Mouse (Mus musculus): ENCODE measurements around the gene Slc10a1. TPM values are rescaled to one million over a fixed set of nuclear protein-coding genes. Genes with fewer than 3 reads are reported as not detected.
"Not testable (repeated sequence)": the region's sequence is repeated elsewhere in the genome, so short reads cannot be mapped to it uniquely, and the experiment has no call there.

Slc10a1 gene
- polyA plus RNA-seq, 1 experiment from 2014 or later = 0.82 TPM

DNA sequence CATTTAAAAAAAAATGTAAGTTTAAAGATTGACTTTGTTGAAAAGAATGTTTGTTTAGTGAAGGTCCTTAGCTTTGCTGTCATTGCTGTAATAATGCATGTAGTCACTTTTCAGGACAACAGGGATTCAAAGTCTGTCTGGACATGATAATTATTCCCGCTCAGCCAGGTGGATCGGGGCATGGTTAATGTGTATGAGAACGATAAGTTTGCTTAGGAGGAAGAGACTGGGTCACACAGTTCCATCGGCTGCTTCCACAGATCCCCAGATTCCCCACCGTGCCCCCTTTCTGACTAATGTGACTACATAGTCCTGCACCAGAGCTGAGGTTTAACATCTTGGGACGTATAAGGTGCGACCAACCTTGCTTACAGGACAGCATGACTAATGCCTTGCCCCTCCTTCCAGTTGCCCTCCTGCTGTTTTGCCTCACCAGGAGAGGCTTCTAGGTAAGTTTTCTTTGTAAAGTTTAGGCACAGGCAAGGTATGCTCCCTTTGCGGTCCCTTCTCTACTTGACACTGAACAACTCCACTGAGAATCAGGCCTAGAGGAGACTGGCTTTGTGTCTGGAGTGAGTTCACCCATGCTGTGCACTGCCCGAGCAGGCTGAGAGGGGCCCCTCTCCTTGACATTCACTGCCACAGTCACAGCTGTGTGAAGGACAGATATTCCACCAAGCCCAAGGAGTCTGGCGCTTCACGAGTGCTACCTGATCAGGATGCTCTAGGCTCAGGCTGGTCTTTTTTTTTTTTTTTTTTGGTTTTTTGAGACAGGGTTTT lies 2.3 kb downstream of the Slc10a1 start:
- no peak overlapping the region for H3K4me3 ChIP-seq
- H3K4me2 ChIP-seq (replicated peaks) = no peak overlapping the region
- no peaks in the 10 kb centered on the region for H3K27me3 ChIP-seq
- no peaks in the 10 kb centered on the region for H3K36me3 ChIP-seq
- ATAC-seq (ENCODE audit: insufficient number of reproducible peaks, insufficient read depth, low FRiP score, low TSS enrichment) = no peak
- no peak overlapping the region for H3K27ac ChIP-seq
- no peaks in the 10 kb centered on the region for H3K9me3 ChIP-seq
- 79% methylated on average over 11 of the region's 11 CpGs for WGBS
- H3K9ac ChIP-seq = no peak overlapping the region
- H3K4me1 ChIP-seq = no peaks in the 10 kb centered on the region

- no peak overlapping the region for H3K9ac ChIP-seq
- H3K27ac ChIP-seq = no peak overlapping the region
- no peak overlapping the region for H3K4me2 ChIP-seq (replicated peaks)
- H3K36me3 ChIP-seq = peaks cover 15% of the 10 kb centered on the region
- no peaks in the 10 kb centered on the region for H3K27me3 ChIP-seq
- H3K4me3 ChIP-seq = no peak overlapping the region
- 75% methylated on average over 4 of the region's 4 CpGs for WGBS
- H3K9me3 ChIP-seq = no peaks in the 10 kb centered on the region
- H3K4me1 ChIP-seq = no peaks in the 10 kb centered on the region
- no peak for ATAC-seq (ENCODE audit: insufficient number of reproducible peaks, insufficient read depth, low FRiP score, low TSS enrichment)
Observed at GRCm38 (mm10) chr12:80962566-80962965, 5.9 kb downstream of the Slc10a1 start.

GRCm38 (mm10) chr12:80957961-80958360 lies 10.5 kb downstream of the Slc10a1 start:
- H3K36me3 ChIP-seq = peaks cover 56% of the 10 kb centered on the region
- no peak overlapping the region for H3K9ac ChIP-seq
- no peaks in the 10 kb centered on the region for H3K27me3 ChIP-seq
- WGBS = 91% methylated on average over 4 of the region's 4 CpGs
- H3K9me3 ChIP-seq = no peaks in the 10 kb centered on the region
- no peak for ATAC-seq (ENCODE audit: insufficient number of reproducible peaks, insufficient read depth, low FRiP score, low TSS enrichment)
- no peaks in the 10 kb centered on the region for H3K4me1 ChIP-seq
- no peak overlapping the region for H3K4me3 ChIP-seq
- no peak overlapping the region for H3K4me2 ChIP-seq (replicated peaks)
- H3K27ac ChIP-seq = no peak overlapping the region

DNA sequence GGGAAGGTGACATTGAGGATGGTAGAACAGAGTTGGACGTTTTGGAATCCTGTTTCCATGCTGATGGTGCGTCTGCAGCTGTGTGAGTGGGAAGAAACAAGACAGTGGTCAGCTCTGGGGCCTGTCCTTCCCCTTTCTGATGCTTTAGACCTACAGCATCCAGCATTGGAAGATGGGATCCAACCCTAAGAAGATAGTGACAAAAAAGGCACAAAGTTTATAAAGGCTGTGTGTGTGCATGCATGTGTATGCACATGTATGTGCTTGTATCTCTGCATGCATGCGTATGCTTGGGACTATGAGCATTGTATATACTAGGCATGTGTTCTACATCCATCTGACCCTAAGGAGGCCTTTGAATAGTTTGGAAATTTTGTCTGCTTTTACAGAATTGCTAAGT lies 12.5 kb downstream of the Slc10a1 start:
- Histone ChIP-seq H3K4me2 (replicated peaks) (no peak overlapping the region), H3K9me3 (no peaks in the 10 kb centered on the region), H3K27me3 (no peaks in the 10 kb centered on the region), H3K27ac (no peak overlapping the region), H3K4me3 (no peak overlapping the region), H3K36me3 (peaks cover 74% of the 10 kb centered on the region), H3K4me1 (no peaks in the 10 kb centered on the region), H3K9ac (no peak overlapping the region)
- WGBS = 91% methylated on average over 3 of the region's 3 CpGs
- no peak for ATAC-seq (ENCODE audit: insufficient number of reproducible peaks, insufficient read depth, low FRiP score, low TSS enrichment)

DNA sequence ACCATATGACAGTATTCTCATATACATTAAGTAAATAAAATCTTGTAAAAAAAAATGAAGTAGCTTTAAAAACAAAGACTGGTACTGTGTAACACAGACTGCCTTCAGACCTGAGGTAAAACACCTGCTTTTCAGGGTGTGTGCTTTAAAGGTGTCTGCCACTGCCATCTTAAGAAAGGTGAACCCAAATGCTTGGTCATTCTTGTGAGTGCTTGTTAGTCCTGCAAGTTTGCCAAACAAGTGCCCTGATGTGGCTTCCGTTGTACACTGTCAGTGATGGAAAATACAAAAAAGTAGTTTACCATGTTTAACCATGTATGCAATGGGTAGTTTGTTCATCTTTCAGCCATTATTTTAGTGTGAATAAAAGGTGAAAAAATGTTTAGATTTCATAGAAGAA lies 16.0 kb downstream of the Slc10a1 start:
- 90% methylated on average over 1 of the region's 1 CpGs for WGBS
- Histone ChIP-seq H3K27ac (no peak overlapping the region), H3K9me3 (no peaks in the 10 kb centered on the region), H3K36me3 (peaks cover 82% of the 10 kb centered on the region), H3K4me2 (replicated peaks) (no peak overlapping the region), H3K27me3 (no peaks in the 10 kb centered on the region), H3K9ac (no peak overlapping the region), H3K4me3 (no peak overlapping the region), H3K4me1 (no peaks in the 10 kb centered on the region)
- ATAC-seq (ENCODE audit: insufficient number of reproducible peaks, insufficient read depth, low FRiP score, low TSS enrichment) = no peak

- Histone ChIP-seq H3K27me3 (no peaks in the 10 kb centered on the region), H3K4me3 (no peak overlapping the region), H3K9ac (no peak overlapping the region), H3K36me3 (peaks cover 82% of the 10 kb centered on the region), H3K27ac (no peak overlapping the region), H3K9me3 (no peaks in the 10 kb centered on the region), H3K4me1 (peaks cover 6% of the 10 kb centered on the region; the same call in 1 of the 2 replicates), H3K4me2 (replicated peaks) (no peak overlapping the region)
- no peak for ATAC-seq (ENCODE audit: insufficient number of reproducible peaks, insufficient read depth, low FRiP score, low TSS enrichment)
- WGBS = 96% methylated on average over 3 of the region's 3 CpGs
Observed at GRCm38 (mm10) chr12:80951640-80952219, 16.8 kb downstream of the Slc10a1 start.

DNA sequence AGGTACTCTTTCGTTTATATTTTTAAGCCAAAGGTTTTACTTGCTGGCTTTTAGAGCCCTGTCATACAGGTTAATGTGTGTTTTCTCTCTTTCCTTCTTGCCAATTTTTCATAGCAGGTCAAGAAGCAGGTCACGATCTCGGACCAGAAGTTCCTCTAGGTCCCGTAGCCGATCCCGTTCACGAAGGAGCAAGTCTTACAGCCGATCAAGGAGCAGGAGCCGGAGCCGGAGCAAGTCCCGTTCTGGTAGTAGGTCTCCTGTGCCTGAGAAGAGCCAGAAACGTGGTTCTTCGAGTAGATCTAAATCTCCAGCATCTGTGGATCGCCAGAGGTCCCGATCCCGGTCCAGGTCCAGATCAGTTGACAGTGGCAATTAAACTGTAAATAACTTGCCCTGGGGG lies 18.9 kb downstream of the Slc10a1 start:
- not testable (repeated sequence) for H3K4me3 ChIP-seq; H3K4me1 ChIP-seq; H3K9me3 ChIP-seq; H3K27me3 ChIP-seq; H3K27ac ChIP-seq; ATAC-seq (ENCODE audit: insufficient number of reproducible peaks, insufficient read depth, low FRiP score, low TSS enrichment); H3K4me2 ChIP-seq (replicated peaks); H3K9ac ChIP-seq
- 92% methylated on average over 16 of the region's 16 CpGs for WGBS
- H3K36me3 ChIP-seq = peaks cover 63% of the 10 kb centered on the region

DNA sequence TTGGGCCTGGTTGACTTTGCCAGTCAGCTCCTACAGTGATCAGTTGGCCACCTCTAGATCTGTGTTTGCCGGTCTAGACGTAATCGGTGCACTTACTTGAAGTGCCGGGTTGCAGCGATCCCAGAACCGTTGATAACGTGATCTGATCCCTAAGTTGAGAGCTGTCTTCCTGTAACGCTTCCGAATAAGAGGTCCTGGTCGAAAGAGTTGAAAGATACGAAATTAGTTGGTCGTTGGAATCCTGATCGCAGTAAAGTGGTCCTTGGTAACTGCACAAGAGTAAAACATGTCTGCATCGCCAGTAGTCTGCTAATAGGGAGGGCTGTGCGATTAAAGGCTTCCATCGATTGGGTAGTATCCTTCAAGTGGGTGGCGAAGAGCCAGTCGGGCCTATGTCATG lies 20.3 kb downstream of the Slc10a1 start:
- Histone ChIP-seq H3K4me2 (replicated peaks) (no peak overlapping the region), H3K27me3 (no peaks in the 10 kb centered on the region), H3K36me3 (peaks cover 49% of the 10 kb centered on the region), H3K27ac (no peak overlapping the region), H3K4me1 (peaks cover 9% of the 10 kb centered on the region; the same call in 1 of the 2 replicates), H3K9me3 (no peaks in the 10 kb centered on the region), H3K4me3 (no peak overlapping the region), H3K9ac (no peak overlapping the region)
- 93% methylated on average over 18 of the region's 18 CpGs for WGBS
- ATAC-seq (ENCODE audit: insufficient number of reproducible peaks, insufficient read depth, low FRiP score, low TSS enrichment) = no peak

GRCm38 (mm10) chr12:80945996-80946355 lies 22.5 kb downstream of the Slc10a1 start:
- peak; percentile 95 for ATAC-seq (ENCODE audit: insufficient number of reproducible peaks, insufficient read depth, low FRiP score, low TSS enrichment)
- under 1% methylated on average over 47 of the region's 47 CpGs for WGBS
- H3K4me2 ChIP-seq (replicated peaks) = peak overlapping the region; percentile 78

GRCm38 (mm10) chr12:80945334-80945995 lies 23.0 kb downstream of the Slc10a1 start, which contains the start of gene Srsf5:
Gene Srsf5 (plus strand): TSS chr12:80945504.
- Histone ChIP-seq H3K4me3 (peak within 1 kb of the TSS; percentile 98), H3K27me3 (no peaks in the 10 kb centered on the region), H3K4me2 (replicated peaks) (peak within 1 kb of the TSS; percentile 78), H3K9me3 (no peaks in the 10 kb centered on the region), H3K9ac (peak within 1 kb of the TSS; percentile 97), H3K4me1 (peaks cover 9% of the 10 kb centered on the region; the same call in 1 of the 2 replicates), H3K36me3 (peaks cover 26% of the 10 kb centered on the region), H3K27ac (peak within 1 kb of the TSS; percentile 96)
- WGBS = under 1% methylated on average over 44 of the region's 57 CpGs
- ATAC-seq (ENCODE audit: insufficient number of reproducible peaks, insufficient read depth, low FRiP score, low TSS enrichment) = peak; percentile 89

More at GRCm38 (mm10) chr12:80945996-80946355, 22.5 kb downstream of the Slc10a1 start:
- Histone ChIP-seq H3K4me1 (peaks cover 9% of the 10 kb centered on the region; the same call in 1 of the 2 replicates), H3K9ac (peak overlapping the region; percentile 97), H3K4me3 (peak overlapping the region; percentile 98), H3K9me3 (no peaks in the 10 kb centered on the region), H3K27me3 (no peaks in the 10 kb centered on the region), H3K36me3 (peaks cover 31% of the 10 kb centered on the region), H3K27ac (peak overlapping the region; percentile 96)

DNA sequence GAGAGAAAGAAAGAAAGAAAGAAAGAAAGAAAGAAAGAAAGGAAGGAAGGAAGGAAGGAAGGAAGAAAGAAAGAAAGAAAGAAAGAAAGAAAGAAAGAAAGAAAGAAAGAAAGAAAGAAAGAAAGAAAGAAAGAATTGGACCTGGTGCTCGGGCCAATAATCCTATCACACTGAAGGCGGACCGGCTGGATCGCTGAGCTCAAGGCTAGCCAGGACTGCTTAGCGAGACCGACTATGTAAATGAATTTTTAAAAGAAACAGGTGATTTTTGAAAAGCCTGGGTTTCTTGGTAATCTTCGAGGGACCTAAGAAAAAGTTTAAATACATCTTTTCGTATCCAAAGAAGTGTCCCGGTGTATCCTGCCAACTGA lies 23.6 kb downstream of the Slc10a1 start:
- not testable (repeated sequence) for H3K9ac ChIP-seq; H3K4me1 ChIP-seq; H3K9me3 ChIP-seq; H3K27me3 ChIP-seq; ATAC-seq (ENCODE audit: insufficient number of reproducible peaks, insufficient read depth, low FRiP score, low TSS enrichment)
- H3K4me3 ChIP-seq = peak overlapping the region; percentile 98
- peak overlapping the region; percentile 41 for H3K4me2 ChIP-seq (replicated peaks)
- WGBS = 1% methylated on average over 9 of the region's 9 CpGs
- peaks cover 25% of the 10 kb centered on the region for H3K36me3 ChIP-seq
- H3K27ac ChIP-seq = peak overlapping the region; percentile 96; the same call in 1 of the 2 replicates

DNA sequence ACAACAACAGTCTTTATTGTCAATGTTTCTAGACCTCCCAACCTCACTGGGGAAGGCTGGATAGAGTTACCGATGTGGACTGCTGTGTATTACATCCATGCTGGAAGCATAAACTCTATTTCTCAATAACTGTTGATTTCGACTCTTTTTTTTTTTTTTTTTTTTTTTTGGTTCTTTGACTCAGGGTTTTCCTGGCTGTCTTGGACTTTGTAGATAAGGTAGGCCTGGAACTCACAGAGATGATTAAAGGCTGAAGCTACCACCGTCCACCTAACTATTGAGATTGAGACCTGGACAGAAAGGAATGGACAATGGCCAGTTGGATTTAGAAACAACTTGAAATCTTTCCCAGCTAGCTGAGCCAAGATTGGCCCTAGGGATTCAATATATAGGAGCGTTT lies 24.3 kb downstream of the Slc10a1 start:
- no peak overlapping the region for H3K4me2 ChIP-seq (replicated peaks)
- H3K27me3 ChIP-seq = no peaks in the 10 kb centered on the region
- H3K36me3 ChIP-seq = peaks cover 21% of the 10 kb centered on the region
- WGBS = 93% methylated on average over 4 of the region's 4 CpGs
- H3K27ac ChIP-seq = no peak overlapping the region
- no peak for ATAC-seq (ENCODE audit: insufficient number of reproducible peaks, insufficient read depth, low FRiP score, low TSS enrichment)
- no peaks in the 10 kb centered on the region for H3K9me3 ChIP-seq
- H3K4me1 ChIP-seq = peaks cover 9% of the 10 kb centered on the region; the same call in 1 of the 2 replicates
- H3K9ac ChIP-seq = no peak overlapping the region
- no peak overlapping the region for H3K4me3 ChIP-seq

Measured in embryonic facial prominence, embryonic 12.5 days (tissue).